Mouse (Mus musculus) CH12.LX (cell line): ENCODE measurements around the gene Cbl. TPM values are rescaled to one million over a fixed set of nuclear protein-coding genes. Genes with fewer than 3 reads are reported as not detected.
A peak's percentile ranks its signal among the peaks of the same experiment; 100 is the strongest.

Experiments
- DNase-seq: peaks from one replicate; pipeline ENCODE4 v3.0.0-alpha.2; 2013; ENCODE audit errors: extremely low read depth
- H3K27ac ChIP-seq: 2 replicates; pipeline ENCODE4 v1.5.1; 2012; ENCODE audit warnings: low read depth, mild to moderate bottlenecking, control low read depth, moderate library complexity; ENCODE audit not compliant: insufficient read depth
- H3K27me3 ChIP-seq: replicated peaks from 2 replicates; pipeline ENCODE3; 2012; ENCODE audit warnings: inconsistent platforms
- H3K36me3 ChIP-seq, 2 experiments: replicated peaks in 1 of 2; 2 replicates each; pipeline versions ENCODE3 to v1.6.1; 2012; ENCODE audit warnings: inconsistent platforms in 1 of 2, low read length in 1 of 2, mild to moderate bottlenecking in 1 of 2, mixed read lengths in 1 of 2, moderate library complexity in 1 of 2; ENCODE audit not compliant: control insufficient read depth in 1 of 2, insufficient read depth in 1 of 2
- H3K4me1 ChIP-seq, 2 experiments: 2 replicates each; pipeline ENCODE4 v1.6.1; 2012; ENCODE audit warnings: inconsistent platforms in 1 of 2, moderate library complexity in 1 of 2; ENCODE audit not compliant: insufficient read depth in 2 of 2, control insufficient read depth in 1 of 2
- H3K4me2 ChIP-seq: 2 replicates; pipeline ENCODE4 v1.6.1; 2012; ENCODE audit warnings: low read depth, mild to moderate bottlenecking, control low read depth; ENCODE audit not compliant: poor library complexity, insufficient read depth, severe bottlenecking
- H3K4me3 ChIP-seq, 3 experiments: fragments of 150-350 bp in 1 of 3; sonication (generic) in 1 of 3; replicated peaks in 1 of 3; 2 replicates each; pipeline versions ENCODE3 to v1.5.1; 2011 to 2012; ENCODE audit warnings: low read depth in 2 of 3, low read length in 2 of 3, mild to moderate bottlenecking in 2 of 3, moderate library complexity in 2 of 3, control low read depth in 1 of 3, improper control_type of control experiment in 1 of 3, inconsistent platforms in 1 of 3, mixed read lengths in 1 of 3; ENCODE audit not compliant: poor library complexity in 1 of 3
- H3K79me2 ChIP-seq: replicated peaks from 2 replicates; pipeline ENCODE4 v1.6.1; 2012; ENCODE audit warnings: mild to moderate bottlenecking, moderate library complexity; ENCODE audit not compliant: control insufficient read depth, poor library complexity, insufficient read depth, severe bottlenecking; ENCODE audit errors: extremely low read depth
- H3K9ac ChIP-seq: 2 replicates; pipeline ENCODE4 v1.6.1; 2012; ENCODE audit warnings: low read depth, mild to moderate bottlenecking, control low read depth, moderate library complexity; ENCODE audit not compliant: insufficient read depth
- H3K9me3 ChIP-seq: replicated peaks from 2 replicates; pipeline ENCODE3; 2012; ENCODE audit warnings: low read length, inconsistent platforms, mixed read lengths
- BHLHE40 ChIP-seq: IDR thresholded peaks from 2 replicates; pipeline ENCODE4 v1.6.1; 2011; ENCODE audit warnings: mild to moderate bottlenecking, low read depth, low read length, improper control_type of control experiment
- CHD1 ChIP-seq: IDR thresholded peaks from 2 replicates; pipeline ENCODE4 v1.6.1; 2012; ENCODE audit warnings: low read depth, low read length, improper control_type of control experiment, inconsistent platforms
- CHD2 ChIP-seq: IDR thresholded peaks from 2 replicates; pipeline ENCODE4 v1.6.1; 2011; ENCODE audit warnings: low read length, improper control_type of control experiment
- CTCF ChIP-seq, 2 experiments: IDR thresholded peaks in 1 of 2; conservative IDR thresholded peaks in 1 of 2; 2 replicates each; pipeline ENCODE4 v1.5.1; 2011 to 2012; ENCODE audit warnings: low read depth in 2 of 2, low read length in 2 of 2, improper control_type of control experiment in 1 of 2, inconsistent platforms in 1 of 2, mild to moderate bottlenecking in 1 of 2, moderate library complexity in 1 of 2
- E2F4 ChIP-seq: IDR thresholded peaks from 2 replicates; pipeline ENCODE4 v1.6.1; 2011; ENCODE audit warnings: low read depth, low read length, improper control_type of control experiment; ENCODE audit not compliant: insufficient replicate concordance
- ELF1 ChIP-seq: IDR thresholded peaks from 2 replicates; pipeline ENCODE4 v1.6.1; 2014; ENCODE audit warnings: low read depth, mild to moderate bottlenecking, inconsistent platforms, low read length, improper control_type of control experiment
- EP300 ChIP-seq: IDR thresholded peaks from 2 replicates; pipeline ENCODE4 v1.6.1; 2011; ENCODE audit warnings: low read length, improper control_type of control experiment
- ETS1 ChIP-seq: conservative IDR thresholded peaks from 2 replicates; pipeline ENCODE4 v1.6.1; 2012; ENCODE audit warnings: low read depth, mild to moderate bottlenecking, inconsistent platforms, low read length, improper control_type of control experiment, moderate library complexity
- GABPA ChIP-seq: IDR thresholded peaks from 2 replicates; pipeline ENCODE4 v1.6.1; 2012; ENCODE audit warnings: low read depth, low read length, improper control_type of control experiment, inconsistent platforms; ENCODE audit not compliant: insufficient replicate concordance
- HCFC1 ChIP-seq: IDR thresholded peaks from 2 replicates; pipeline ENCODE4 v1.6.1; 2012; ENCODE audit warnings: low read depth, mild to moderate bottlenecking, inconsistent platforms, low read length, improper control_type of control experiment
- IRF4 ChIP-seq: IDR thresholded peaks from 2 replicates; pipeline ENCODE4 v1.6.1; 2014; ENCODE audit warnings: low read depth, mild to moderate bottlenecking, inconsistent platforms, low read length, improper control_type of control experiment
- JUN ChIP-seq: IDR thresholded peaks from 2 replicates; pipeline ENCODE4 v1.6.1; 2011; ENCODE audit warnings: low read depth, mild to moderate bottlenecking, low read length, improper control_type of control experiment, moderate library complexity; ENCODE audit not compliant: insufficient read depth
- JUND ChIP-seq: conservative IDR thresholded peaks from 2 replicates; pipeline ENCODE4 v1.6.1; 2011; ENCODE audit warnings: low read depth, low read length, improper control_type of control experiment
- KAT2A ChIP-seq: IDR thresholded peaks from 2 replicates; pipeline ENCODE4 v1.6.1; 2012; ENCODE audit warnings: low read length, improper control_type of control experiment, inconsistent platforms; ENCODE audit not compliant: insufficient replicate concordance
- MAFK ChIP-seq: IDR thresholded peaks from 2 replicates; pipeline ENCODE4 v1.6.1; 2011; ENCODE audit warnings: low read length, improper control_type of control experiment; ENCODE audit not compliant: insufficient replicate concordance
- MAX ChIP-seq: IDR thresholded peaks from 2 replicates; pipeline ENCODE4 v1.6.1; 2011; ENCODE audit warnings: low read length, improper control_type of control experiment
- MAZ ChIP-seq: IDR thresholded peaks from 2 replicates; pipeline ENCODE4 v1.6.1; 2012; ENCODE audit warnings: low read depth, mild to moderate bottlenecking, inconsistent platforms, low read length, improper control_type of control experiment, moderate library complexity
- MEF2A ChIP-seq: IDR thresholded peaks from 2 replicates; pipeline ENCODE4 v1.6.1; 2014; ENCODE audit warnings: low read depth, mild to moderate bottlenecking, inconsistent platforms, low read length, improper control_type of control experiment, borderline replicate concordance
- MXI1 ChIP-seq: IDR thresholded peaks from 2 replicates; pipeline ENCODE4 v1.6.1; 2011; ENCODE audit warnings: mild to moderate bottlenecking, low read depth, low read length, improper control_type of control experiment
- MYC ChIP-seq: IDR thresholded peaks from 2 replicates; pipeline ENCODE4 v1.6.1; 2011; ENCODE audit warnings: low read depth, mild to moderate bottlenecking, improper control_type of control experiment, low read length
- NELFE ChIP-seq: IDR thresholded peaks from 2 replicates; pipeline ENCODE4 v1.6.1; 2011; ENCODE audit warnings: low read depth, low read length, improper control_type of control experiment
- NRF1 ChIP-seq: IDR thresholded peaks from 2 replicates; pipeline ENCODE4 v1.6.1; 2014; ENCODE audit warnings: low read depth, mild to moderate bottlenecking, inconsistent platforms, low read length, improper control_type of control experiment, moderate library complexity
- PAX5 ChIP-seq: IDR thresholded peaks from 2 replicates; pipeline ENCODE4 v1.6.1; 2012; ENCODE audit warnings: low read length, inconsistent platforms, mixed read lengths
- POLR2A ChIP-seq: IDR thresholded peaks from 2 replicates; pipeline ENCODE4 v1.6.1; 2011; ENCODE audit warnings: low read depth, mild to moderate bottlenecking, improper control_type of control experiment, low read length
- POLR2AphosphoS2 ChIP-seq: IDR thresholded peaks from 2 replicates; pipeline ENCODE4 v1.6.1; 2011; ENCODE audit warnings: low read depth, low read length, improper control_type of control experiment
- RAD21 ChIP-seq: IDR thresholded peaks from 2 replicates; pipeline ENCODE4 v1.6.1; 2011; ENCODE audit warnings: low read depth, mild to moderate bottlenecking, low read length, improper control_type of control experiment, moderate library complexity
- RCOR1 ChIP-seq: conservative IDR thresholded peaks from 2 replicates; pipeline ENCODE4 v1.6.1; 2012; ENCODE audit warnings: low read depth, mild to moderate bottlenecking, inconsistent platforms, low read length, improper control_type of control experiment
- SIN3A ChIP-seq: IDR thresholded peaks from 2 replicates; pipeline ENCODE4 v1.6.1; 2012; ENCODE audit warnings: low read length, improper control_type of control experiment, inconsistent platforms
- SMC3 ChIP-seq: IDR thresholded peaks from 2 replicates; pipeline ENCODE4 v1.6.1; 2011; ENCODE audit warnings: low read depth, low read length, improper control_type of control experiment
- TBP ChIP-seq: conservative IDR thresholded peaks from 2 replicates; pipeline ENCODE4 v1.6.1; 2011; ENCODE audit warnings: low read depth, low read length, improper control_type of control experiment
- TCF12 ChIP-seq: IDR thresholded peaks from 2 replicates; pipeline ENCODE4 v1.6.1; 2014; ENCODE audit warnings: low read depth, mild to moderate bottlenecking, inconsistent platforms, low read length, improper control_type of control experiment
- UBTF ChIP-seq: IDR thresholded peaks from 2 replicates; pipeline ENCODE4 v1.6.1; 2012; ENCODE audit warnings: low read depth, mild to moderate bottlenecking, inconsistent platforms, low read length, improper control_type of control experiment, moderate library complexity
- USF2 ChIP-seq: conservative IDR thresholded peaks from 2 replicates; pipeline ENCODE4 v1.6.1; 2011; ENCODE audit warnings: low read depth, low read length, improper control_type of control experiment
- ZC3H11A ChIP-seq: IDR thresholded peaks from 2 replicates; pipeline ENCODE4 v1.6.1; 2012; ENCODE audit warnings: low read depth, mild to moderate bottlenecking, inconsistent platforms, low read length, improper control_type of control experiment
- ZKSCAN1 ChIP-seq: IDR thresholded peaks from 2 replicates; pipeline ENCODE4 v1.6.1; 2012; ENCODE audit warnings: low read depth, inconsistent platforms, low read length, improper control_type of control experiment, borderline replicate concordance
- ZMIZ1 ChIP-seq: IDR thresholded peaks from 2 replicates; pipeline ENCODE4 v1.6.1; 2012; ENCODE audit warnings: low read depth, mild to moderate bottlenecking, inconsistent platforms, low read length, improper control_type of control experiment
- ZNF384 ChIP-seq: IDR thresholded peaks from 2 replicates; pipeline ENCODE4 v1.6.1; 2012; ENCODE audit warnings: low read depth, low read length, improper control_type of control experiment, inconsistent platforms
- dilution Hi-C: fragments of 300-500 bp; cut with MboI; formaldehyde crosslinking; loops from 2 replicates; pipeline ENCODE4 v1.14.3; 2020; ENCODE audit warnings: low sequenced_read_pairs; ENCODE audit not compliant: extremely low pct_unique_long_range_greater_than_20kb, extremely low pct_ligation_motif_present
- in situ Hi-C: fragments of 300-500 bp; cut with MboI; formaldehyde crosslinking; loops from 3 replicates; pipeline ENCODE4 v1.14.3; 2019; ENCODE audit warnings: low sequenced_read_pairs, low pct_ligation_motif_present, low pct_unique_long_range_greater_than_20kb, mixed read lengths
- polyA plus RNA-seq: library from polyadenylated mRNA; unstranded; fragments of >175 nt; gene quantifications from 2 replicates; pipeline ENCODE4 v1.2.1, GENCODE M21; 2012; ENCODE audit warnings: low read depth; ENCODE audit not compliant: insufficient read length
- total RNA-seq, 2 experiments: library from RNA; depleted of rRNA; stranded (reverse); fragments of 300-350 nt in 1 of 2; fragments of >200 nt in 1 of 2; gene quantifications; 2 replicates each; pipeline ENCODE4 v1.2.3; 2012 to 2014

Gene Cbl
- total and polyA plus RNA-seq, 3 experiments, result 8.3 to 39.0 (median 11.9) TPM

GRCm38 (mm10) chr9:44234479-44235427 lies 904 bp upstream of the Cbl start:
- peak overlapping the region; percentile 78 for H3K9ac ChIP-seq
- H3K27me3 ChIP-seq, result no peaks in the 10 kb centered on the region
- H3K4me1 ChIP-seq, result peaks cover 15 to 62% of the 10 kb centered on the region in 2 experiments; a peak in 3 of 4 replicates
- peaks cover 2 to 5% of the 10 kb centered on the region in 2 experiments for H3K36me3 ChIP-seq
- H3K4me2 ChIP-seq, result peak overlapping the region; percentile 85
- in situ Hi-C loops, result loop anchor here (10.0 kb wide), 1 partner anchor 50 kb away; no protein-coding TSS in a partner anchor
- H3K4me3 ChIP-seq, result peak overlapping the region; percentile 48 to 59 (median 56)
- dilution Hi-C loops, result no loop called here
- H3K9me3 ChIP-seq, result no peaks in the 10 kb centered on the region
- H3K27ac ChIP-seq, result peak overlapping the region; percentile 77
- peaks cover 38% of the 10 kb centered on the region for H3K79me2 ChIP-seq
- DNase-seq, result peak; percentile 77
- TF ChIP-seq JUND, result peak; percentile 62
- TF ChIP-seq HCFC1, result no peak
- TF ChIP-seq MYC, result peak; percentile 46
- TF ChIP-seq ELF1, result no peak
- no peak for TF ChIP-seq MAZ
- TF ChIP-seq CHD1, result no peak; the same call in 1 of the 2 replicates
- TF ChIP-seq RAD21, result no peak
- TF ChIP-seq EP300, result peak; percentile 45; the same call in 1 of the 2 replicates
- no peak for TF ChIP-seq SMC3
- TF ChIP-seq ETS1, result no peak
- TF ChIP-seq POLR2AphosphoS2, result peak; percentile 9; the same call in 1 of the 2 replicates
- TF ChIP-seq PAX5, result no peak
- peak; percentile 5; the same call in 1 of the 2 replicates for TF ChIP-seq NELFE
- TF ChIP-seq E2F4, result no peak; the same call in 1 of the 2 replicates
- 0 out of 2 replicates have a peak, but pooled peaks have one; percentile 47 for TF ChIP-seq SIN3A
- TF ChIP-seq NRF1, result no peak; the same call in 1 of the 2 replicates
- TF ChIP-seq MEF2A, result no peak
- no peak for TF ChIP-seq JUN
- TF ChIP-seq IRF4, result no peak; the same call in 1 of the 2 replicates
- no peak for TF ChIP-seq CHD2
- TF ChIP-seq MAFK, result peak; percentile 3; the same call in 1 of the 2 replicates
- TF ChIP-seq ZC3H11A, result no peak
- peak; percentile 16; the same call in 1 of the 2 replicates for TF ChIP-seq TBP
- TF ChIP-seq BHLHE40, result no peak
- peak; percentile 72 for TF ChIP-seq MAX
- TF ChIP-seq UBTF, result no peak
- TF ChIP-seq POLR2A, result peak; percentile 18
- TF ChIP-seq ZMIZ1, result peak; percentile 26; the same call in 1 of the 2 replicates
- no peak for TF ChIP-seq USF2
- no peak for TF ChIP-seq ZKSCAN1
- TF ChIP-seq ZNF384, result peak; percentile 84
- TF ChIP-seq GABPA, result no peak
- peak; percentile 10 for TF ChIP-seq TCF12
- no peak; a peak in 1 of 4 replicates for TF ChIP-seq CTCF (conservative IDR thresholded peaks at IDR 0.05 in 1 of 2, IDR thresholded peaks at IDR 0.05 in 1 of 2; ENCODE audit: low read depth in 2 of 2, low read length in 2 of 2)
- no peak; the same call in 1 of the 2 replicates for TF ChIP-seq RCOR1
- no peak; the same call in none of the 2 replicates for TF ChIP-seq MXI1
- TF ChIP-seq KAT2A, result 0 out of 2 replicates have a peak, but pooled peaks have one; percentile 9
